Mouse (Mus musculus): ENCODE results near the gene Ift140.
"Not testable (repeated sequence)": the region's sequence is repeated elsewhere in the genome, so short reads cannot be mapped to it uniquely, and the experiment has no call there.

Gene Ift140

GRCm38 (mm10) chr17:25117263-25117662 lies 101.4 kb downstream of the Ift140 start:
- peak; percentile 53 for DNase-seq (ENCODE audit: low read depth)

- no peak for DNase-seq (ENCODE audit: low read depth)
Observed at GRCm38 (mm10) chr17:25120406-25120805, 104.5 kb downstream of the Ift140 start, which contains the start of gene Ptx4. TSS of gene Ptx4 (plus strand) at chr17:25120760.

GRCm38 (mm10) chr17:25123979-25124378 lies 108.1 kb downstream of the Ift140 start:
- peak; percentile 70 for DNase-seq (ENCODE audit: low read depth)

GRCm38 (mm10) chr17:25125442-25126060 lies 109.7 kb downstream of the Ift140 start:
- not testable (repeated sequence) for DNase-seq (ENCODE audit: low read depth)

- DNase-seq (ENCODE audit: low read depth): no peak
Observed at GRCm38 (mm10) chr17:25127079-25127478, 111.2 kb downstream of the Ift140 start.

GRCm38 (mm10) chr17:25127681-25128080 lies 111.8 kb downstream of the Ift140 start:
- DNase-seq (ENCODE audit: low read depth): no peak

GRCm38 (mm10) chr17:25130060-25130459 lies 114.2 kb downstream of the Ift140 start:
- peak; percentile 53 for DNase-seq (ENCODE audit: low read depth)

- peak; percentile 82 for DNase-seq (ENCODE audit: low read depth)
Observed at GRCm38 (mm10) chr17:25133275-25133698, 117.4 kb downstream of the Ift140 start, which contains the start of gene Clcn7. TSS of gene Clcn7 (plus strand) at chr17:25133391.

GRCm38 (mm10) chr17:25135622-25136021 lies 119.7 kb downstream of the Ift140 start:
- no peak for DNase-seq (ENCODE audit: low read depth)

GRCm38 (mm10) chr17:25138803-25139202 lies 122.9 kb downstream of the Ift140 start:
- no peak for DNase-seq (ENCODE audit: low read depth)

- no peak for DNase-seq (ENCODE audit: low read depth)
Observed at GRCm38 (mm10) chr17:25139960-25140359, 124.1 kb downstream of the Ift140 start.
